In genomic region chr7:12954896-12955295, GRCm38 (mm10) we compare ENCODE assay signal across 1 mouse cellular context.
TF ChIP-seq lines count a peak whose summit lies in the region.

No protein-coding gene starts in this region.

TF ChIP-seq in MEL, 35 proteins besides CTCF, POLR2A, EP300 and RAD21 (continued from another document):
- 0 out of 2 replicates have a peak, but pooled peaks have one; percentile 16 for TF ChIP-seq TBP (IDR thresholded peaks at IDR 0.05; ENCODE audit: low read depth, low read length)
- TF ChIP-seq MAFK (IDR thresholded peaks at IDR 0.05; ENCODE audit: borderline replicate concordance, low read depth, low read length) = peak; percentile 64; the same call in 1 of the 2 replicates
- TF ChIP-seq MYC (IDR thresholded peaks at IDR 0.05; ENCODE audit: low read depth, low read length) = peak; percentile 91
- TF ChIP-seq MXI1 (IDR thresholded peaks at IDR 0.05; ENCODE audit: low read depth, low read length) = peak; percentile 58
- TF ChIP-seq SIN3A (IDR thresholded peaks at IDR 0.05; ENCODE audit: low read length) = 0 out of 2 replicates have a peak, but pooled peaks have one; percentile 33
- TF ChIP-seq ELF1 (IDR thresholded peaks at IDR 0.05; ENCODE audit: low read depth, low read length) = no peak
- no peak for TF ChIP-seq CHD2 (IDR thresholded peaks at IDR 0.05; ENCODE audit: low read length)
